Mouse (Mus musculus): ENCODE measurements around the gene Art4. TPM values are rescaled to one million over a fixed set of nuclear protein-coding genes. Genes with fewer than 3 reads are reported as not detected.

Art4 gene
- 0.18 TPM for polyA plus RNA-seq (2015; fragmentation: Illumina TruSeq; extraction: RNeasy Lipid Tissue Mini Kit (QIAGEN cat#74804); ENCODE audit: low read depth, low replicate concordance)

DNA sequence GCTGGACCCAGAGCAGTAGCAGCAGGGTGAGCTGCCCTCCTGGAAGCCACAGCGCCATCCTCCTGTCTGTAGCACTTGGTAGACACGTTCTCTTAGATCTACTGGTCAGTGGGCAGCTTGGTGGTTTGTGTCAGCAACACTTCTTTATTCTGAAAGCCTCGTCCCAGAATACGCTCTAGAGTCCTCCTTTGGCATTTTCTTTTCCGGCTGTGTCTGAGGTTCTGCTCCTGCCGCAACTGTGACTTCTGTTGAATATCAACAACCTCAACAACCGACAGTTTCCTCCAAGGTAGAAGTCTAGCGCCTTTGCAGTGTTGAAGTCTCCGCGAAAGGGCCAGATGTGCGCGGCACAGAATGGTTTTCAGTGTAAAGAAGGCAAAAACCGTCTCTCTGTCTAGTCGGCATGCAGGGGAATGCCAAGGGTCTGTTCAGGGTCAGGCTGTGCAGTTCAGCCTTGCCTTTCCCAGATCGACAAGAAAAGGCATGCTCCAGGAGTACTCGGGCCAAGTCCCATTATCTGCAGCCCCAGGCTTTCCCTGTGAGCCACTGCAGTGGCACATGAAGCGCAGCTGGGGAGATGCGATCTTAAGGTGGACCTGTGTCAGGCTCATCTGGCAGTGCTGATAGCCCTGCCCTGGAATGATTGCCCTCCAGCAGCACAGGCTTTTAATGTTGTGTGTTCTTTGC is at the start of gene Art4:
Art4 (minus strand) TSS at position 548 of the 687 bp plus-strand sequence.

GRCm38 (mm10) chr6:136875670-136876069 is 18.1 kb upstream of the Art4 start, which contains the start of gene Mgp:
Gene Mgp, minus strand, starts transcription at chr6:136875823.

DNA sequence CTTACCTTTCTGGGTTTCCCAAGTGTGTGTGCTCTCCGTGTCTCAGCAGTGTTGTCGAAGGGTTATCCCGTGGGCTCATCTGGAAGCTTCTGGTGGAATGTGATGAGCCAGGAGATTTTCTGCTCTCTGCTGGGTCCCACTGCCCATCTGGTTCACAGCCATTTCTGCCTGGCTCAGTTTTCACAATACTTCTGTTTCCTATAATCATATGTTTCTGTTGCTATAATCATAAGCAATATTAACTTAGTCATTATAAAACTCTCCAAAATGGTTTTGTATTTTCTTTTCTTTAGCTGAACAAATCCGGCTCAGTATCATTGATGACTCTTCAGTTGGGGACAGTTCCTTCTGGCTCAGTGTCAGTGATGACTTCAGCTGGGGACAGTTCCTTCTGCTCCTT is 22.2 kb downstream of the Art4 start, which contains the start of gene Smco3:
Smco3 (minus strand) TSS at position 101 of the 400 bp plus-strand sequence.

GRCm38 (mm10) chr6:136827881-136828561 is 29.5 kb downstream of the Art4 start, which contains the start of gene Wbp11:
Gene Wbp11, minus strand, starts transcription at chr6:136828233.

GRCm38 (mm10) chr6:136827516-136827880 is 30.0 kb downstream of the Art4 start, which contains the start of gene BC049715:
Gene BC049715, plus strand, starts transcription at chr6:136827626.

GRCm38 (mm10) chr6:136808014-136808417 is 49.5 kb downstream of the Art4 start, which contains the start of gene H2afj:
Gene H2afj, plus strand, starts transcription at chr6:136808244.

GRCm38 (mm10) chr6:136803739-136804633 is 53.5 kb downstream of the Art4 start, which contains the start of gene Hist4h4:
Gene Hist4h4, minus strand, starts transcription at chr6:136804415.

Other genes starting within 250 kb of the Art4 start
- 0.37 TPM for gene Plbd1, start 195.8 kb downstream of the Art4 start, polyA plus RNA-seq (2015; fragmentation: Illumina TruSeq; extraction: RNeasy Lipid Tissue Mini Kit (QIAGEN cat#74804); ENCODE audit: low read depth, low replicate concordance)
- gene Gucy2c, start 76.0 kb downstream of the Art4 start, polyA plus RNA-seq (2015; fragmentation: Illumina TruSeq; extraction: RNeasy Lipid Tissue Mini Kit (QIAGEN cat#74804); ENCODE audit: low read depth, low replicate concordance): 0.48 TPM
- not detected for gene Hist4h4, start 53.3 kb downstream of the Art4 start, polyA plus RNA-seq (2015; fragmentation: Illumina TruSeq; extraction: RNeasy Lipid Tissue Mini Kit (QIAGEN cat#74804); ENCODE audit: low read depth, low replicate concordance)
- 38.7 TPM for gene H2afj, start 49.5 kb downstream of the Art4 start, polyA plus RNA-seq (2015; fragmentation: Illumina TruSeq; extraction: RNeasy Lipid Tissue Mini Kit (QIAGEN cat#74804); ENCODE audit: low read depth, low replicate concordance)
- gene BC049715, start 30.1 kb downstream of the Art4 start, polyA plus RNA-seq (2015; fragmentation: Illumina TruSeq; extraction: RNeasy Lipid Tissue Mini Kit (QIAGEN cat#74804); ENCODE audit: low read depth, low replicate concordance): 1.6 TPM
- 60.9 TPM for gene Wbp11, start 29.5 kb downstream of the Art4 start, polyA plus RNA-seq (2015; fragmentation: Illumina TruSeq; extraction: RNeasy Lipid Tissue Mini Kit (QIAGEN cat#74804); ENCODE audit: low read depth, low replicate concordance)
- 13.2 TPM for gene Smco3, start 22.3 kb downstream of the Art4 start, polyA plus RNA-seq (2015; fragmentation: Illumina TruSeq; extraction: RNeasy Lipid Tissue Mini Kit (QIAGEN cat#74804); ENCODE audit: low read depth, low replicate concordance)
- gene Mgp, start 18.1 kb upstream of the Art4 start, polyA plus RNA-seq (2015; fragmentation: Illumina TruSeq; extraction: RNeasy Lipid Tissue Mini Kit (QIAGEN cat#74804); ENCODE audit: low read depth, low replicate concordance): 92.3 TPM
- 0.54 TPM for gene Erp27, start 64.4 kb upstream of the Art4 start, polyA plus RNA-seq (2015; fragmentation: Illumina TruSeq; extraction: RNeasy Lipid Tissue Mini Kit (QIAGEN cat#74804); ENCODE audit: low read depth, low replicate concordance)
- 2.7 TPM for gene Pde6h, start 66.1 kb upstream of the Art4 start, polyA plus RNA-seq (2015; fragmentation: Illumina TruSeq; extraction: RNeasy Lipid Tissue Mini Kit (QIAGEN cat#74804); ENCODE audit: low read depth, low replicate concordance)
- 29.8 TPM for gene Arhgdib, start 84.2 kb upstream of the Art4 start, polyA plus RNA-seq (2015; fragmentation: Illumina TruSeq; extraction: RNeasy Lipid Tissue Mini Kit (QIAGEN cat#74804); ENCODE audit: low read depth, low replicate concordance)

Measured in brain, adult 10 weeks (tissue).